Mouse (Mus musculus): Measurements from ENCODE around the gene Vgf. TPM values are rescaled to one million over a fixed set of nuclear protein-coding genes. Genes with fewer than 3 reads are reported as not detected.

Gene Vgf
- polyA plus RNA-seq, 1 experiment from 2014 or later: 2.7 TPM

DNA sequence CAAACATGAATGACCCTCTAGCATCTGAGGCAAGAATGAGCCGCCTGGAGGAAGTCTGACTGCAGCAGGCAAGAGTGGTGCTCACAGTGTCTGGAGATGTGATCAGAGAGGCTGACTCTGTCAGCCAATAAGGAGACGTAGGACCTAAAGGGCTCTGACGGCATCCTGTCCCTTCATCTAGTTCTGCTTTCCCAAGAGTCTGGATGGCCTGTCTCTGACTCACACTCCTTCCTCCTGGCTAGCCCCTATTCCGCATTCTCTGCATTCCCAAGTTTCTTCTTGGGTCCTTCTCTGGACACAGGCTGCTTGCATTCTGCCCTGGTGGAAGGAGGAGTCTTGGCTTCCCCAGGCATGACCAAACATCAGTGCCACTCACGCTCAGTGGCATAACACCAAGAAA is 53.7 kb downstream of the Vgf start:
- no peaks in the 10 kb centered on the region for H3K9me3 ChIP-seq (replicated peaks; ENCODE audit: control insufficient read depth, low read length)
- no peak overlapping the region for H3K27ac ChIP-seq (ENCODE audit: low read depth, low read length)
- no peak overlapping the region for H3K4me2 ChIP-seq (ENCODE audit: low read length)
- no peaks in the 10 kb centered on the region for H3K27me3 ChIP-seq (replicated peaks; ENCODE audit: control insufficient read depth, insufficient read depth, low read length)
- no peaks in the 10 kb centered on the region for H3K4me1 ChIP-seq (ENCODE audit: control insufficient read depth, insufficient read depth, low read length)
- ATAC-seq (no peak), DNase-seq (ENCODE audit: low spot score) (no peak)
- no peaks in the 10 kb centered on the region for H3K36me3 ChIP-seq (ENCODE audit: control insufficient read depth, insufficient read depth, low read length)
- H3K4me3 ChIP-seq (ENCODE audit: low read depth, low read length): no peak overlapping the region
- H3K9ac ChIP-seq (ENCODE audit: low read length): no peak overlapping the region
- 72% methylated on average over 5 of the region's 5 CpGs for WGBS

MicroRNAs within 50 kb of the gene (microRNA counts, 519-probe panel; counts per million panel counts)
- not detected for microRNA mmu-miR-702

Small RNAs within 50 kb of the gene (microRNA-seq; reads per million reads assigned to microRNA genes)
- gene Mir702: 100 reads per million, percentile 57 among the genes with 10 or more reads in this experiment

Other genes starting within 250 kb of the Vgf start
- gene Col26a1, start 143.2 kb upstream of the Vgf start, polyA plus RNA-seq (2014; fragmentation: Nextera tagmentation; extraction: Ambion mirVana): 8.8 and 12.4 TPM in 2 replicates
- 137 and 158 TPM in 2 replicates for gene Ift22, start 118.2 kb upstream of the Vgf start, polyA plus RNA-seq (2014; fragmentation: Nextera tagmentation; extraction: Ambion mirVana)
- gene Fis1, start 73.1 kb upstream of the Vgf start, polyA plus RNA-seq (2014; fragmentation: Nextera tagmentation; extraction: Ambion mirVana): 432 and 495 TPM in 2 replicates
- 0.11 TPM in 1 of 2 replicates, not detected in the other for gene Cldn15, start 59.8 kb upstream of the Vgf start, polyA plus RNA-seq (2014; fragmentation: Nextera tagmentation; extraction: Ambion mirVana)
- gene Plod3, start 39.4 kb upstream of the Vgf start, polyA plus RNA-seq (2014; fragmentation: Nextera tagmentation; extraction: Ambion mirVana): 21.7 and 22.2 TPM in 2 replicates
- 125 and 136 TPM in 2 replicates for gene Znhit1, start 38.4 kb upstream of the Vgf start, polyA plus RNA-seq (2014; fragmentation: Nextera tagmentation; extraction: Ambion mirVana)
- gene Ap1s1, start 19.7 kb downstream of the Vgf start, polyA plus RNA-seq (2014; fragmentation: Nextera tagmentation; extraction: Ambion mirVana): 242 and 250 TPM in 2 replicates
- gene Serpine1, start 45.9 kb downstream of the Vgf start, polyA plus RNA-seq (2014; fragmentation: Nextera tagmentation; extraction: Ambion mirVana): 0.14 and 0.28 TPM in 2 replicates
- gene Trim56, start 89.8 kb downstream of the Vgf start, polyA plus RNA-seq (2014; fragmentation: Nextera tagmentation; extraction: Ambion mirVana): 3.2 and 4.8 TPM in 2 replicates
- gene Muc3, start 122.9 kb downstream of the Vgf start, polyA plus RNA-seq (2014; fragmentation: Nextera tagmentation; extraction: Ambion mirVana): not detected in 2 replicates
- gene Muc3a, start 186.0 kb downstream of the Vgf start, polyA plus RNA-seq (2014; fragmentation: Nextera tagmentation; extraction: Ambion mirVana): 0.11 TPM in 1 of 2 replicates, not detected in the other